Mouse (Mus musculus) lung, adult 18-20 months (tissue): ENCODE data around the gene Rab34.

ENCODE experiments used
- DNase-seq, 2 experiments: peaks; one replicate each; pipeline ENCODE4 v3.0.0; 2022; ENCODE audit warnings: mixed read lengths in 2 of 2

Gene Rab34

DNA sequence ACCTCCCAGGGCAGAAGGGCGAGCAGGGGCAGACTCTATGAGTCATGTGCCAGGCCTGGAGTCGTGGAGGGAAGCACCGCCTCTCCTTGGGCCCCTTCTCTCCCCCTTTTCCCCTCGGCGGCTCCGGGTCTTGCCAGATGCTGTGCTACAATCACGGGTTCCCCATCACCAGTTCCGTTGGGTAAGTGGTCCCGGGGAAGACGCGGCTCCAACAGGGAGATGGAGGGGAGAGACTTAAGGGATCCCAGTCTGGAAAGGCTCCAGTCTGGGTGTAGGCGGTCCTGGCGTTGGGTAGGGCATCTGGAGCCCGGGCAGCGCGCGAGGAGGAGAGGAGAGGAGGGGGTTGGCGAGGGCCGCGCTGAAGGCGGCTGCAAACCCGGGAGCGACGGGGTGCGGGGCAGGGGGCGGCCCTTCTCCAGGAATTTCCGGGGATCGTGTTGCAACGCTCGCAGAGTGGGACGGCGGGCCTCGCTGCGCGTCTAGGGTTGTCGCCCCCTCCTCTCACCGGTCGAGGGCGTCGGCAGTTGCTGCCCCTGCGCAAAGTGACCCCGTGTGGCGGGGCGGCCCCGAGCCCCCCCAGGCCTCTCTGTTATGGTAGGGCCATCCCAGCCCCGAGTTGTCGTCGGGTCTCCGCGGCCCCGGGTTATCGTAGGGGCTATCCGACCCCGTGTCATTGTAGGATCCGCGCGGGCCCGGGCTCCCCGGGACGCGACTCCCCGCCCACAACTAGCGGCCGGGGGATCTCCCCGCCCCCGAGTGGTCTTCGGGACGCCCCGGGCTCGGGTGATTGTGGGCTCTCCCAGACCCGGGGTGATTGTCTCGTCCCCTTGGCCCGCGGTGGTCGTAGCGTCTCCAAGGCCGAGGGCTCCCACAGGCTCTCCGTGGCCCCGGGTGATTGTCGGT, at the start of gene Rab34:
Gene Rab34, plus strand, starts transcription at position 100 of the 903 bp plus-strand sequence.
- peak; percentile 63 to 68 for DNase-seq

DNA sequence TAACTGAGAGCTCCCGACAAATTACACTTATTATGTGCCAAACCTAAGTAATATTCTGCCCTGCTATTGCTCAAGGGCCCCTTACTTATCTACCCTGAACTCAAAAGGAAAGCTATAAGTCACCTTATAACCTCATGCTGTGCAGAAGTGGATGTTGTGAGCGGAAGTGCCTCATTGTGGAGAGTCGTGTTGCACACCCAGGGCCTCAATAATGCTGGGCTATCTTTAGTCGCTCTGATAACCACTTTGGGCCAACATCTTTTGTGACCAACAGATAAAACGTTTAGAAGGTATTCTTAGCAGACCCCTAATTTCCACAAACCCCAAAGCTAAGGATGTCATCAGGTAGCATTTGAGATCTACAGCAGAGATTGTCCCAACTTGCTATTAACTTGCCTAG, 47.6 kb upstream of the Rab34 start:
- no peak for DNase-seq

DNA sequence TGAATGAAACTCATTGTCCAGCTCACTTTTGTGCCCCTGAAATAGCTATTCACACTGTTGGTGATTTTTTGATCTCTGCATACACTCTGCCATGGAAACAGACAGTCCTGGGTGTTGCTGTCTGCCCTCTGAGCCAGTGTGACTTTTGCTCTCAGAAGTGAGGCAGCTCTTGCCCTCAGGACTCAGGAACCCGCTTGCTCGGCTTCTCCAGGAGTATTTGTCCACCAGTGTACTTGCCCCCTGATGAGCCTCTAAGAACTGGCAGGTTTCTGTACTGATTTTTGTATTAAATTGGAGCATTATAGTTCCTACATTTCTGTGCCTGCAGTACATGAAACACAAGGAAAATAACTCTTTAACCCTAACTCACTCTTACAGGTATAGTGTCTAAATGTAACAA, 44.7 kb upstream of the Rab34 start:
- DNase-seq, result no peak

DNA sequence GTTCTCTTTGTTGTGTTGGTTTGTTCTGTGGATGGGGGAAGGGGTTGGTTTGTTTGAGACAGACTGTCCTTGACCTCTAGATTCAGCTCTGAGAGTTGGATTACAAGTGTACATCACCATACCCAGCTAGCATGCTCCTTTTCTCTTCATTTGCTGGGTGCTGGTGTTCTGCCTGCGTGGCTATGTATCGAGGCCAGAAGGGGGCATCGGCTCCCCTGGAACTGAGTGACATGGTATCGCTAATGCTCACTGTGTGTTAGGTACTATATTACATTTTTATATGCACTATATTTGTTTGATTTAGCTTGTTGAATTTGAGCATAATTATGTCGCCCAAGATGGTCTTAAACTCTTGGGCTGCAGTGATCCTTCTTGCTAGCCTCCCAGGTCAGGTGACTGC, 42.1 kb upstream of the Rab34 start:
- no peak for DNase-seq

DNA sequence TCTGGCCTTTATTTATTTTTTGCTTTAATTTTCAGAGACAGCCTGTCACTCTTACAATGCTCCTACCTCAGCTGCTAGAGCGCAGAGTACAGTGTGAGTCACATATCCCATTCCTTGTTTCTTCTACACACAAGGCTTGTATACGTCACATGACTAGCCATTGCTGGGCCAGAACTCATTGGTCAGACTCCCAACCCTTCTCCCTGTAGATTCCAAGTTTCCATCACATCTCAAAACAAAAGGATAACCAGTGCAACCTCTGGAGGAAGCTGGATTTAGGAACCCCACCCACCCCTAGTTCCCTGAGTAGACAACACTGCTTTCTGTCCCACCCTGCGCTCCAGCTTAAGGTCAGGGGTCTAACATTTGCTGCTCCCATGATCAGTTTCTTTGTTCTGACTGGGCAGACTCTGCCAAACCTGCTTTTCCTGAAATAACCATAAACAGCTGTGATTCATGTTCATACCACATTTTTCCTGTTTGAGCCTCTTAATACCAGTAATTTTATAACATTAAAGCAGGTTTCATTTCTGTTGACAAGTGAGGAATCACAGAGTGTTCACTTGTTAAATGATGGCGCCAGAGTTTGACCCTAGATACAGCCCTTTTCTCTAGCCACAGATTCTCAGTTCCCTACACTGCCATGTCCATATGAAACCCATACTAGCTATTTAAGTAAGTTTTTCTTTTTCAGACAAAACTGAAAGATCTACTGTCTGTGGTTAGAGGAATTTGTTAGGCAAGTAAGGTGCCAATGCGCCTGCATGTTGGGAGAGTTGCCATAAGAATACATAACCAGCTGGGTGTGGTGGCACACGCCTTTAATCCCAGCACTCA, 41.3 kb upstream of the Rab34 start:
- peak in 1 of 2 experiments; percentile 25 for DNase-seq

DNA sequence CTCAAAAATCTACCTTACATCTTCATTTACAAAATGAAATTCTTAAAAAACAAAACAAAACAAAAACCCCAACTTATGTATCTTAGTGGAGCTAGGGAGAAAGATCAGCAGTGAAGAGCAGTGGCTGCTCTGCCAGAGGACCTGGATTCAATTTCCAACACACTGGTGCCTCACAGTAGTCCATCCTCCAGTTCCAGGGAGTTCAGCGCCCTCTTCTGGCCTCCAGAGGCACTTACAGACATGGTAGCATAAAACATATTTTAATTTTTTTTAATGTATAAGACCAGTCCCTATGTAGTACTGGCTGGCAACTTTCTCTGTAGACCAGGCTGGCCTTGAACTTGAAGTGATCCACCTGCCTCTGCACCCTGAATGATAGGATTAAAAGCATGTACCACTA, 37.1 kb upstream of the Rab34 start:
- DNase-seq, result no peak

DNA sequence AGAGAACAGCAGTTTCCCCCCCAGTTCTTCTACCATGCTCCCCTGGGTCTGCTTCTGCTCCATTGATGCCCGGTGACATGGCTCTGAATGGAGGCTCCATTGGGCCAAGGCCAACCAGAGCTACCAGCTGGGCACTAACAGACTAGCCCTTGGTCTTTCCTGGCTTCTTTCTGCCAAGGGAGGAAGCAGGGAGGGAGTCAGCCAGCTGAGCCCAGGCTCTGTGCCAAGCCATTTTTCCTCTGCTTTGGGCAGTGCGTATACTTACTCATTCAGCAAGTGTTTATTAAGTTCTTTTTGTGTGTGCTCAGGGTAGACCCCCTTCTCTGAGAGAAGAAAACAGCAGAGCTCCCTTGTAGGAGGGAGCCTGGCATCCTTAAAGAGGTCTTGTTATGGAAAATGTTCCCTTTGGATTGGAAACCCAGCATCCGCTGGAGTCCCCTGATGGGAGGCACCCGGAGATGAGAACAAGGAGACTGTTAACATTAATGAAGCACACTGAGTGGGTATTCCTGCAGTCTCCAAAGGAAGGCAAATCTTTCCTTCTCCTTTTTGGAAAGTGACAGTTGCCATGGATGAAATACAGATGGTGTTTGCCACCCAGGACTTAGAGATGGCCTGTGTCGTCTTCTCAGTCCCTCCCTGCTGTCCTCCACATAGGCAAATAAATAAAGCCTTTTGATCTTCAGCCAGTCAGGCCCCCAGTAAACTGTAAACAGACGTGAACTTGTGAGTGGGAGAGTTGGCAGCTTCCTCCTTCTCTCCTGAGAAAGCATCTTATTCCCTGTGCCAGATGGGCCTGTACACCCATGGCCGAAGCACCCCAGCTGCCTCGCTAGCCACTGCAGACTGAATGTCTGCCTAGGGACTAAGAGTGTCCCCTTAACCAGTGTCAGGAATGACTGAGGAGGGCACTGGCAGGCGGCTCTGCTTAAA, 35.7 kb upstream of the Rab34 start:
- peak; percentile 65 to 75 for DNase-seq

DNA sequence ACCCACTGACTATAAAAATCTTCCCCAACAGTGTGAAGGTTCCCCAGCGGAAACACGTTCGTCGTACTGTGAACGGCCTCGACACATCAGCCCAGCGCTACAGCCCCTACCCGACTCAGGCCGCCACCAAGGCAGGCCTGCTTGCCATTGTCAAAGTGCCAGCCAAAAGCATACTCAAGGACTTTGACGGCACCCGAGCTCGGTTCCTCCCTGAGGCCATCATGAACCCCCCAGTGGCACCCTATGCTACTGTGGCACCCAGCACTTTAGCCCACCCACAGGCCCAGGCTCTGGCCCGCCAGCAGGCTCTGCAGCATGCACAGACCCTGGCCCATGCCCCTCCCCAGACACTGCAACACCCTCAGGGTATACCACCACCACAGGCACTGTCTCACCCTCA, 34.5 kb upstream of the Rab34 start:
- DNase-seq, result no peak

DNA sequence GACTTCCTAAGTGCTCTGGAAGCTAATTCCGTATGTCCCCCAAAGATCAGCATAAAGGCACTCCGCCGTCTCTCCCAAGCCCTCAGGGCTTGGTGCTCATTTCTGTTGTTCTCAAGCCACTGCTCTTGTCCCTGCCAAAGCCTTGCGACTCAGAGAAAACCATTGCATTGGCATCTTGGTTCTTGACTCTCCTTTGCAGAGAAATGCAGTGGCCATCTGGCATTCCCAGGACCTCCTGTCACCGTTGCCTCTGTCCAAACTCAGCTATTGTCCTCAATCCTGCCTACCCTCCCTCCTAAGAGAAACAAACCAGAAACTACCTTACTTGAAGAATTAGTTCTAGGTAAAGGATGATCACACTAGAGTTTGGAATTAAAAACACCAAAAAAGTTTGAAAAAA, 32.6 kb upstream of the Rab34 start:
- no peak for DNase-seq

DNA sequence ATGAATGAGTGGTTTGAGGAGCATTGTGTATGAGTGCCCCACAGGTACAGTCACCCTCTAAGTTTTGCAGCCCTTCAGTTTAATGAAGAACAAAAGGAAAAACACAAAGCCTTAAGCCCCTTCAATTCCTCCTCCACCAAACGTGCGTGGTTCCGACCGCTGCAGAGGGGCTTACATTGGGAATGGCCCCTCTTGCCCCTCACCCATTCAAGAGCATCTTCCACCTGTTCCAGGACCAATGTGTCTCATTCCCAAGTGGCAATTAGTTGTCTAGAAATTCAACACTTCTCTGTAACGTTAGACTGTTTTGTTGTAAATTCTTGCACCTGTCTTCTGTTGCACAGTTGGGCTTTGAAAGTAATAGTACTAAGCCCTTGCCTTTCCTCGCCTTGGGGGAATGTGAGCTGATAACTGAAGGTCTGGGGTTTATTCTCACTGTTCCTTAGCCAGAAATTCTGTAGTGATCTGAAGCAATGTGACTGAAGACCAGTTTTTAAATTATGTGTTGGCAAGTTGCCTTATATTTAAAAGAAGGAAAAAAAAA, 32.0 kb upstream of the Rab34 start:
- DNase-seq, result no peak

DNA sequence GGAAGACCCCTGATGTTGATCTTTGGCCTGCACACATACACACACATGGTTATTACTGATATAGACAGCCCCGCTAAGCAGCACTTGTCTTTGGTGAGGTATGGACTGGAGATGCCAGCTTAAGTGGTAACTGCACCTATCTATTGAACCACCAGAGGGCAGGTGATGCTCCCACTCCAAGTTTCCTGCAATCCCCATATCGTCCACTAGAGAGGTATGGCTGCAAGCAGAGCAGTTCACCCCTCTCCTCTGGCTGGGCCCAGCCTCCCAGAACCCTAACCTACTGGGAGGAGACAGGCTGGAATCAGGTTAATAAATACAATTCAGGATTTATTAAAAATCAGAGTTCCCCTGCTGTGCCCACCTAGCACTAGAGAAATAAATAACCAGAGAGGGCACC, 29.1 kb upstream of the Rab34 start:
- peak; percentile 77 to 86 for DNase-seq

DNA sequence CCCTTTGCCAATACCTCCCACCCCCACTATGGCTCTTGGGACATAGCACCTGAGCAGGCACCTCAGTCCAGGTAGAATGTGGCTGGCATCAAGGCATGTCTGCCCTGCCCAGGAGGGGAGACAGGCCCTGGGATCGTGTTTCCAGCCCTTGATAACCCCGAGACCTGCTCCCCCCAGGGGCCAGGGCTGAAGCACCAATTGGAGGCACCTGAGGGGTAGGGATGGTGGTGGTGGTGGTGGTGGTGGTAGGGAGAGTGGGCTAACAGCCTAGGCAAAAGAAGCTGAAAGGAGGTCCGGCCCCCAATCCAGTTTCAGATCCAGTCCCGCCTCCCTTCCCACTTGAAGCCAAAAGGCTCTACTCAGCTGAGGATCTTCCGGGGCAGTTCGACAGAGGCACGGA, 28.7 kb upstream of the Rab34 start:
- DNase-seq, result no peak

DNA sequence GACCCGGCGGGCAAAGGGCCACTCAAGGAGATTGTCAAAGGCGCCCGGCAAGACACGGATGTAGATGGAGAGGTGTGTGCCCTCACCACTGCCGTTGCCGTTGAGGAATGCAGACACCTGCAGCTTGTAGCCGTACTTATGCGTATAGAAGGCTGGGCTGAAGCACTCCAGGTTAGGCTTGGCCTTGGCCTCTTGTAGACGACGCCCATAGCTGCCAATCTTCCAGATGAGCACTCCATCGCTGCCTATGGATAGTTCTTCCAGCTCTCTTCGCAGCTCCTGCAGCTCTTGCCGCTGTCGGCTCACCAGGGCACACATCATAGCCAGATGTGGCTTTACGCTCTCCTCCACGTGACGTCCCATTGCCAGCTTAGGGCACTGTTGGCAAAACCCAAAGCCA, 28.1 kb upstream of the Rab34 start:
- DNase-seq, result no peak

DNA sequence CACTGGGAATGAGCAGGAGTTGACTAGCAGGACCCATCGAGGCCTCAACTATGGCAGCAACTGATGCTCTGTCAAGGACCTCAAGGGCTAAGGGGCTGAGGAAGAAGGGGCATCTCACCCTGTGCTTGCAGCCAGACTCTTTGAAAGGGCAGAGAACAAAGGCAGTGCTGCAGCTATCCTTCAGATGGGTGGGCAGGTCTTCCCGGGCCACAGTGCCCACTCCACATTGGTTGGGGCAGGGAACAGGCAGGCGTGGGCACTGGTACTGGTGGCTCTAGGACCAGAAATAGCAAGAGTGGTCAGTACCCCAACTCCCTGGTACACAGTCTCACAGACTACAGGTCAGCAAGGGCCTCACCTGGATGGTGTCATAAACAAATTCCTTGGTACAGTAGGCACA, 27.6 kb upstream of the Rab34 start:
- DNase-seq, result no peak

DNA sequence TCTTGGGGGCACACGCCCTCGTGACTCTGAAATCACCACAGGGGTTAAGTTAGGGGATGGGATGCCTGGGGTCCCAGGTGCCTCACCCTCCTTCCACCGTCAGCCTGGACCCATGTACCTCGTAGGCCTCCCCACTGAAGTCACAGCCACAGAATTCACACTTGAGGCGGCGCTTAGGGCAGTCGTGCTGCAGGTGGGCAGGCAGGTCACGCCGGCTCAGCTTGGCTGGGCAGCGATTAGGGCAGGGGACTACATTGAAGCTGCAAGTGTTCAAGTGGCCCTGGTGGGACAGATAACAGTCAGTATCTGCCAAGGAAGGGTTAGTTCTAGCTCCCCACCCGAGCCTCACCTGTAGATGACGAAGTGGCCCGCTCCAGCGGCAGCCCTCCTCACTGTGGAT, 27.1 kb upstream of the Rab34 start:
- DNase-seq, result no peak

DNA sequence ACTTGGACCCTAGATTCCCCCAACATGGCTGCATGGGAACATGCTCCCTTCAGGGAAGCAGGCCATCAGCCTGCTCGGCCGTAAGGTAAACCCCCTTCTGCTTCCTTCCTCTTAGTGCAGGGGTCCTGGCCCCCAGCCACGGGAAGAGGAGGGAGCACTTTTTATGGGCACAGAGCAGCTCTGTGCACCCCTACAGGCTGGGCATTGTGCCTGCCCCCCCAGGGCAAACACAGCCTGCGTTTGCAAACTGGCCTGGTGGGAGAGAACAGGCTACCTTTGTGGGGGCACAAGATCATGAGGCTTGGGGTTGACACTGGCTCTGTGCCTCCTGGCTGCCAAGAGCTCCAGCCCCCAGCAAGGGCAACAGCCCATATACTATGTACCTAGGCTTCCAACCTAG, 26.3 kb upstream of the Rab34 start:
- no peak for DNase-seq

DNA sequence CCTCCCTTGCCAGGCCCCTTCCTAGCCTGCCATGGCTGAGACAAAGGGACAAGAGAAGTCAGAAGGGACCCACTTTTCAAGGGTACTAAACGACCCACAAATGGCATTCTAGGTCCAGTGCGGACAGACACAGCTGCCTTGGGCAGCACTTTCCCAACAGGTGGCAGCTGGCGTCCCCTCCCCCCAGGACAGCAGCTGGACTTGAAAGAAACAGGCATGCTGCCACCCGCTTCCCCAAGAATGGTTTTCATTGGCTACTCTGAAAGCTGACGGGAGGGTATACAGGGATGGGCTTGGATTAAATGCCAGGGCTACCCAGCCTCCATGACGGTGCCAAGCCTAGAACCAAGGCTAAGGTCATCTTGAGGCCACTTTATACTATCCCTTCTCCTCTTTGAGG, 25.7 kb upstream of the Rab34 start:
- peak in 1 of 2 experiments; percentile 52 for DNase-seq

DNA sequence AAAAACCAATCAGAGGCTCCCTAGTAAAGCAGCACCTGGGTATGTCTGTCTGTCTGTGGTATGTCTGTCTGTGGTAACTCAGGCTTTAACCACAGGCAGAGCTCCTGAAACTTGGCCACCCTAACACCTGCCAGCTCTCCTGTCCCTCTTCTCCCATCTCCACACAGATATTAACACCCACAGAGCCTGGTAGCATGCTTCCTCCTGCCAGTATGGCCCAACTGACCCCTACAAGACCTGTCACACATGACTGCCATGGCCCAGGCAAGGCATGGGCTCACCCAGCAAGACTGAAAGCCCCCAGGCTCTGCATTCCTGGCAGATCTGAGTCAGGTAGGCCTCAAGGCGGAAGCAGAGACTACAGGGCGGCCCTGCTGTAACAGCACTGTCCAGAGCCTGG, 25.2 kb upstream of the Rab34 start:
- no peak for DNase-seq

DNA sequence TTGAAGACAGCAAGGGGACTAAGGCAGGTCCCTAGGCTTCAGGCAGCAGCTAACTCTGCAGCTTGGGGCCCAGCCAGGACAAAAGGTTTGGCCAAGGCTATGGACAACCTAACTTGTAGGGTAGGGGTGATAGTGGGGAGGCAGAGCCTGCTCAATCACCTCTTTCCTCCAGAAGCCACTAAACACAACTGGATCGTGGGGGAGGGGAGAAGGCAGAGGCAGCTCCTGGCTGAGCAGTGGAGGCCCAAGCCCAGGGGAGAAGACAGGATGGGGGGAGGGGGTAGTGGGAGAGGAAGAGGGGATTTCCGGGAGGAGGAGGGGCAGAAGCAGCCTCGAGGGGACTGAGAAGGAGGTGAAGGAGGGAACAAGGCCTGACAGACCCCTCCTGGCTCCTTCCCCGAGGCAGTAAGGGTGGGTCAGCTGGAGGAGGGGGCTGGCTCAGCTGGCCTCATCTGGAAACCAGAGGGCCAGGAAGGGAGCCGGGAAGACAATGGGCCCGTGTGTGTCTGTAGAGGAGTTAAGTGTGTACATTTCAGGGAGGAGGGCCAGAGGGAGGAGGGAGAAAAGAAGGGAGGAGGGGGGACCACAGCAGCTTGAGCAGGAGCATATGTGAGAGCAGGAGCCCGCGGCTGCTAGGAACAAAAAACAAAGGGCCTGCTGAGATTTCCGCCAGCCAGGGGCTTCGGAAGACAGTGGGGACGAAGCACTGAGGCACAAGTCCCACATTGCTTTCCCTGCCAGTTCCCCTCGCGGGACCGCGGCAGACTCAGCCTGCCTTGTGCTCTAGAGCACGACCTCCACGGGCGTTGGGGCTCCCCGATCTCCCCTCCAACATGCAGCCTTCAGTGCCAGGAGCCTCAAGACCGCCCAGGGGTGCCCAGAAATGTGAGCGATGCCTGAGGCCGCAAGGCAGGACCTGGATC, 24.3 kb upstream of the Rab34 start:
- DNase-seq, result peak; percentile 51 to 52

DNA sequence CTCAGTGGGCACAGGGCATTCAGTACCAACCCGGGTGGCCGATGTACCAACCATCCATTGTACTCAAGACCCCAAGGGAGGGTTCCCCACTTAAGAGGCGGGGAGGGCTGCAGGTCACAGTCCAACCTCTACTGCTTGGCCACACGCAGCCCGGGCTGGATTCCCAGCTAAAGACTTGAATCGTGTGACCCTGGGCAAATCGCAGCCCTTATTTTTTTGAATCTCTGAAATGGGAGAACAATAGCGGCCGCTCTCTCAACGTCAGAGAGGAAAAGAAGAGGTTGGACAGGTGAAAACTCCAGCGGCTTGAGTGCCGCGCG, 23.7 kb upstream of the Rab34 start:
- no peak for DNase-seq

DNA sequence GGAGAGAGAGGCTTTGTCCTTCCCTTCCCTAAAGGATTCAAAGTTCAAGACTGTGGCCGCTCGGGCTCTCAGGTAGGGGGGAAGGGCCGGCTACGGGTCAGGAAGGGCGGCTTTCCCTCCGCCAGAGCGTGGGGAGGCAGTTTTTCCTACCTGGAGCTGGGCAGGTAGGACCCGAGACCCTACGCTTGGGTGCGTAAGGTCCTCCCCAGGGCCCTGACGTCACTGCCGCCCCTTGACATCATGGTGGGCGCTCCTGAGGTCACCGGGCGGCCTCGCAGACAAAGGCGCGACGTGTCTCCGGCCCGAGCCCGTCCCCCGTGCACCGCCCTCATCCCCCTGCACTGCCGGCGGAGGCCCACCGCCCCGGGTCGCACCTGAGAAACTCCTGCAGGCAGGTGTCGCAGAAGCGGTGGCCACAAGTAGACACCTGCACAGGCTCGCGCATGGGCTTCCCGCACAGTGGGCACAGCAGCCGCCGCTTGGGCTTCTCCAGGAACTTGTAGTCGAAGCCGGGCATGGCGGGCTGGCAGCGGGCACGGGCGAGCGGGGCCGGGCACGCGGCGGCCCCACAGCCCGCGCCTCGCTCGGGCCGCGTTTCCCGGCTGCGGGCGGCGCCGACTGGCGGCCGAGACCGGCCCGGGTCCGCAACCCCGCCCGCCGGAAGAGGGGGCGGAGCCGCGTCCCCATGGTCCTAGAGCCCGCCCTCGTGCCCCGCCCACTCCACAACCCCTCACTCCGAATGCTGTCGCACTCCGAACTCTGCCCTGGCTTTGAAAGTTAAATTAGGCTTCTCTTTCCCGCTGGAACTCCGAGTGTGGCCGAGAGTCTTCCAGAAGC, 23.1 kb upstream of the Rab34 start, which contains the start of gene Traf4:
Gene Traf4, minus strand, starts transcription at position 666 of the 837 bp plus-strand sequence.
- peak; percentile 82 to 84 for DNase-seq
